Mouse (Mus musculus): ENCODE results near the gene Cxcr2. TPM values are rescaled to one million over a fixed set of nuclear protein-coding genes. Genes with fewer than 3 reads are reported as not detected.
A peak's percentile ranks its signal among the peaks of the same experiment; 100 is the strongest.

Gene Cxcr2
- polyA plus RNA-seq, 1 experiment from 2014 or later = 3.2 TPM

GRCm38 (mm10) chr1:74121821-74122576 is 31.8 kb upstream of the Cxcr2 start:
- peaks cover 9% of the 10 kb centered on the region; the same call in 1 of the 2 replicates for H3K4me1 ChIP-seq (ENCODE audit: insufficient read depth)
- peaks cover 11% of the 10 kb centered on the region; the same call in 1 of the 2 replicates for H3K27me3 ChIP-seq (ENCODE audit: insufficient read depth, low read length)
- no peak overlapping the region for H3K9ac ChIP-seq (replicated peaks)
- H3K4me3 ChIP-seq (ENCODE audit: low read depth, low read length) = no peak overlapping the region
- WGBS (ENCODE audit: insufficient replicate concordance) = 47% methylated on average over 9 of the region's 9 CpGs
- H3K9me3 ChIP-seq (ENCODE audit: low read length) = no peaks in the 10 kb centered on the region
- no peak for DNase-seq
- no peak for ATAC-seq
- no peak overlapping the region for H3K27ac ChIP-seq (ENCODE audit: low read depth)
- H3K36me3 ChIP-seq (replicated peaks; ENCODE audit: insufficient read depth, low read length) = no peaks in the 10 kb centered on the region
- no peak overlapping the region for H3K4me2 ChIP-seq (ENCODE audit: low read depth, low read length)
- TF ChIP-seq EP300 (IDR thresholded peaks at IDR 0.05; ENCODE audit: low read depth) (no peak), CTCF (IDR thresholded peaks at IDR 0.05; ENCODE audit: low read depth) (no peak)

GRCm38 (mm10) chr1:74123215-74123614 is 30.6 kb upstream of the Cxcr2 start:
- TF ChIP-seq CTCF (IDR thresholded peaks at IDR 0.05; ENCODE audit: low read depth) = no peak
- TF ChIP-seq EP300 (IDR thresholded peaks at IDR 0.05; ENCODE audit: low read depth) = no peak
- Histone ChIP-seq H3K27ac (ENCODE audit: low read depth) (no peak overlapping the region), H3K9ac (replicated peaks) (no peak overlapping the region), H3K36me3 (replicated peaks; ENCODE audit: insufficient read depth, low read length) (no peaks in the 10 kb centered on the region), H3K4me1 (ENCODE audit: insufficient read depth) (peaks cover 9% of the 10 kb centered on the region; the same call in 1 of the 2 replicates), H3K4me3 (ENCODE audit: low read depth, low read length) (no peak overlapping the region), H3K9me3 (ENCODE audit: low read length) (no peaks in the 10 kb centered on the region), H3K27me3 (ENCODE audit: insufficient read depth, low read length) (peaks cover 11% of the 10 kb centered on the region; the same call in 1 of the 2 replicates), H3K4me2 (ENCODE audit: low read depth, low read length) (no peak overlapping the region)
- no peak for DNase-seq
- no peak for ATAC-seq
- WGBS (ENCODE audit: insufficient replicate concordance) = 60% methylated on average over 8 of the region's 8 CpGs

GRCm38 (mm10) chr1:74124021-74124981 is 29.5 kb upstream of the Cxcr2 start, which contains the start of gene Tns1:
Tns1 (minus strand) TSS chr1:74124449.
- WGBS (ENCODE audit: insufficient replicate concordance) = under 1% methylated on average over 82 of the region's 84 CpGs
- DNase-seq = peak; percentile 64
- H3K27ac ChIP-seq (ENCODE audit: low read depth) = no peak within 1 kb of the TSS

GRCm38 (mm10) chr1:74124991-74125552 is 28.7 kb upstream of the Cxcr2 start, which contains the start of gene Rufy4:
Rufy4 (plus strand) TSS chr1:74125541.
- DNase-seq (peak; percentile 79), ATAC-seq (peak; percentile 71)
- no peak for TF ChIP-seq EP300 (IDR thresholded peaks at IDR 0.05; ENCODE audit: low read depth)
- peak; percentile 81 for TF ChIP-seq CTCF (IDR thresholded peaks at IDR 0.05; ENCODE audit: low read depth)
- no peak within 1 kb of the TSS for H3K27ac ChIP-seq (ENCODE audit: low read depth)
- peaks cover 11% of the 10 kb centered on the region; the same call in 1 of the 2 replicates for H3K27me3 ChIP-seq (ENCODE audit: insufficient read depth, low read length)
- peak within 1 kb of the TSS; percentile 39 for H3K9ac ChIP-seq (replicated peaks)
- H3K9me3 ChIP-seq (ENCODE audit: low read length) = no peaks in the 10 kb centered on the region
- under 1% methylated on average over 12 of the region's 12 CpGs for WGBS (ENCODE audit: insufficient replicate concordance)
- peak within 1 kb of the TSS; percentile 83 for H3K4me2 ChIP-seq (ENCODE audit: low read depth, low read length)
- H3K36me3 ChIP-seq (replicated peaks; ENCODE audit: insufficient read depth, low read length) = no peaks in the 10 kb centered on the region
- H3K4me1 ChIP-seq (ENCODE audit: insufficient read depth) = peaks cover 9% of the 10 kb centered on the region; the same call in 1 of the 2 replicates
- peak within 1 kb of the TSS; percentile 47 for H3K4me3 ChIP-seq (ENCODE audit: low read depth, low read length)

More at GRCm38 (mm10) chr1:74124021-74124981, 29.5 kb upstream of the Cxcr2 start, which contains the start of gene Tns1:
- peak within 1 kb of the TSS; percentile 39 for H3K9ac ChIP-seq (replicated peaks)
- ATAC-seq = peak; percentile 67
- peak within 1 kb of the TSS; percentile 47 for H3K4me3 ChIP-seq (ENCODE audit: low read depth, low read length)
- no peaks in the 10 kb centered on the region for H3K9me3 ChIP-seq (ENCODE audit: low read length)
- TF ChIP-seq CTCF (IDR thresholded peaks at IDR 0.05; ENCODE audit: low read depth) (no peak), EP300 (IDR thresholded peaks at IDR 0.05; ENCODE audit: low read depth) (no peak)
- peaks cover 11% of the 10 kb centered on the region; the same call in 1 of the 2 replicates for H3K27me3 ChIP-seq (ENCODE audit: insufficient read depth, low read length)
- H3K4me1 ChIP-seq (ENCODE audit: insufficient read depth) = peaks cover 9% of the 10 kb centered on the region; the same call in 1 of the 2 replicates
- peak within 1 kb of the TSS; percentile 83 for H3K4me2 ChIP-seq (ENCODE audit: low read depth, low read length)
- no peaks in the 10 kb centered on the region for H3K36me3 ChIP-seq (replicated peaks; ENCODE audit: insufficient read depth, low read length)

GRCm38 (mm10) chr1:74130883-74131659 is 22.7 kb upstream of the Cxcr2 start:
- Histone ChIP-seq H3K4me2 (ENCODE audit: low read depth, low read length) (no peak overlapping the region), H3K4me1 (ENCODE audit: insufficient read depth) (peaks cover 7% of the 10 kb centered on the region), H3K9ac (replicated peaks) (no peak overlapping the region), H3K9me3 (ENCODE audit: low read length) (no peaks in the 10 kb centered on the region), H3K4me3 (ENCODE audit: low read depth, low read length) (no peak overlapping the region), H3K27me3 (ENCODE audit: insufficient read depth, low read length) (no peaks in the 10 kb centered on the region), H3K27ac (ENCODE audit: low read depth) (no peak overlapping the region), H3K36me3 (replicated peaks; ENCODE audit: insufficient read depth, low read length) (no peaks in the 10 kb centered on the region)
- 67% methylated on average over 8 of the region's 8 CpGs for WGBS (ENCODE audit: insufficient replicate concordance)
- ATAC-seq = no peak
- no peak for DNase-seq
- TF ChIP-seq EP300 (IDR thresholded peaks at IDR 0.05; ENCODE audit: low read depth) = no peak
- no peak for TF ChIP-seq CTCF (IDR thresholded peaks at IDR 0.05; ENCODE audit: low read depth)
